Mouse (Mus musculus) MEL (cell line): ENCODE data around the gene Prdm9.

Experiments used
- CTCF ChIP-seq, 3 experiments: IDR thresholded peaks in 2 of 3; conservative IDR thresholded peaks in 1 of 3; 2 replicates each; pipeline ENCODE4 v1.5.1; 2011 to 2012; ENCODE audit warnings: low read length in 3 of 3, low read depth in 2 of 3, mild to moderate bottlenecking in 2 of 3, improper control_type of control experiment in 1 of 3, inconsistent platforms in 1 of 3, mixed read lengths in 1 of 3, moderate library complexity in 1 of 3; ENCODE audit not compliant: control insufficient read depth in 1 of 3, insufficient read depth in 1 of 3, poor library complexity in 1 of 3, severe bottlenecking in 1 of 3
- ELF1 ChIP-seq: IDR thresholded peaks from 2 replicates; pipeline ENCODE4 v1.6.1; 2014; ENCODE audit warnings: low read depth, mild to moderate bottlenecking, inconsistent platforms, low read length, improper control_type of control experiment, moderate library complexity
- POLR2A ChIP-seq, 2 experiments: IDR thresholded peaks; 2 replicates each; pipeline ENCODE4 v1.6.1; 2011 to 2012; ENCODE audit warnings: low read length in 2 of 2, mild to moderate bottlenecking in 2 of 2, control low read depth in 1 of 2, improper control_type of control experiment in 1 of 2, low read depth in 1 of 2, moderate library complexity in 1 of 2; ENCODE audit not compliant: control insufficient read depth in 1 of 2, insufficient read depth in 1 of 2, poor library complexity in 1 of 2

- TF ChIP-seq CTCF (IDR thresholded peaks at IDR 0.05 in 2 of 3, conservative IDR thresholded peaks at IDR 0.05 in 1 of 3; ENCODE audit: control insufficient read depth in 1 of 3, insufficient read depth in 1 of 3, low read depth in 2 of 3, low read length in 3 of 3, poor library complexity in 1 of 3, severe bottlenecking in 1 of 3) (no peak), ELF1 (no peak), POLR2A (IDR thresholded peaks at IDR 0.05; ENCODE audit: control insufficient read depth in 1 of 2, insufficient read depth in 1 of 2, low read depth in 1 of 2, low read length in 2 of 2, poor library complexity in 1 of 2) (no peak)
These were observed 18.9 kb upstream of the Prdm9 start for GRCm38 (mm10) chr17:15583071-15583470.
